Mouse (Mus musculus): ENCODE data around the gene Man2a2.

DNA sequence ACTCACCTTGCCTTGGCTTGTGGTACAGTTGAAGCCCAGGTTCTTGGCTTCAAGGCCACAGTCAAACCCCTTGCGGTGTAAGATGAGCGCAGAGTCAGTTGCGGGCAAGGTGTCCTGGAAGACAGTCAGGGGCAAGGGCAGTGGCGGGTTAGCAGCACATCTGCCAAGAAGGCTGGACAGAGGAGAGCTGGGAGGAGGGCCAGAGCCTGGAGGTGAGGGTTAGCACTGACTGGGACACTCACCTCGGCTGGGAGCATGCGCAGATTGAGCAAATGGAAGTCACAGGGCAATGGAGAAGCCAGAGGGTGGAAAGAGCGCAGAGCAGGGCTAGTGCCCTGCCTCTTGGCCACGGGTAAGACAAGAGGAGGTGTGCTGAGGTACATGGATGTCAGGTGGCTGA is 18.3 kb downstream of the Man2a2 start:
- TF ChIP-seq HCFC1 (IDR thresholded peaks at IDR 0.05; ENCODE audit: borderline replicate concordance, insufficient read depth, low read length) (no peak), CHD2 (IDR thresholded peaks at IDR 0.05; ENCODE audit: low read depth, low read length) (no peak), ZC3H11A (IDR thresholded peaks at IDR 0.05; ENCODE audit: borderline replicate concordance, low read depth, low read length) (no peak)

Data from ES-E14 (cell line).